Mouse (Mus musculus) frontal cortex, postnatal 36 days (tissue): ENCODE data around the gene Vmn1r2.
"Not testable (repeated sequence)": the region's sequence is repeated elsewhere in the genome, so short reads cannot be mapped to it uniquely, and the experiment has no call there.

ENCODE experiments used
- DNase-seq, 2 experiments: peaks; one replicate each; pipeline ENCODE4 v3.0.0; 2022; ENCODE audit warnings: low spot score in 2 of 2

Vmn1r2 gene

GRCm38 (mm10) chr4:3167020-3167419 lies at the start of gene Vmn1r2:
Gene Vmn1r2, plus strand, starts transcription at chr4:3167320.
- not testable (repeated sequence) for DNase-seq

GRCm38 (mm10) chr4:3147926-3148325 lies 19.2 kb upstream of the Vmn1r2 start:
- DNase-seq = not testable (repeated sequence)

- DNase-seq = not testable (repeated sequence)
Observed at GRCm38 (mm10) chr4:3153320-3153719, 13.8 kb upstream of the Vmn1r2 start.

GRCm38 (mm10) chr4:3164429-3164828 lies 2.7 kb upstream of the Vmn1r2 start:
- DNase-seq = not testable (repeated sequence)

- DNase-seq = no peak
Observed at GRCm38 (mm10) chr4:3165046-3165445, 2.1 kb upstream of the Vmn1r2 start.

GRCm38 (mm10) chr4:3174586-3174985 lies 7.5 kb downstream of the Vmn1r2 start:
- DNase-seq = not testable (repeated sequence)

- not testable (repeated sequence) for DNase-seq
Observed at GRCm38 (mm10) chr4:3175756-3176155, 8.6 kb downstream of the Vmn1r2 start.

GRCm38 (mm10) chr4:3176195-3176594 lies 9.1 kb downstream of the Vmn1r2 start:
- DNase-seq = not testable (repeated sequence)

GRCm38 (mm10) chr4:3176746-3177490 lies 9.8 kb downstream of the Vmn1r2 start:
- DNase-seq = not testable (repeated sequence)

GRCm38 (mm10) chr4:3185258-3185657 lies 18.1 kb downstream of the Vmn1r2 start, which contains the start of gene Vmn1r3:
Gene Vmn1r3, minus strand, starts transcription at chr4:3185358.
- DNase-seq = not testable (repeated sequence)

GRCm38 (mm10) chr4:3209643-3210217 lies 42.6 kb downstream of the Vmn1r2 start:
- DNase-seq = not testable (repeated sequence)

GRCm38 (mm10) chr4:3213349-3213748 lies 46.2 kb downstream of the Vmn1r2 start:
- not testable (repeated sequence) for DNase-seq

GRCm38 (mm10) chr4:3216382-3216781 lies 49.3 kb downstream of the Vmn1r2 start:
- not testable (repeated sequence) for DNase-seq
